Mouse (Mus musculus): ENCODE data around the gene Cblb. TPM values are rescaled to one million over a fixed set of nuclear protein-coding genes. Genes with fewer than 3 reads are reported as not detected.

Gene Cblb
- polyA plus RNA-seq, 1 experiment from 2014 or later = 7.7 TPM

GRCm38 (mm10) chr16:52040937-52041336, 9.9 kb downstream of the Cblb start:
- Histone ChIP-seq H3K4me1 (peaks cover 16% of the 10 kb centered on the region), H3K9me3 (replicated peaks) (no peaks in the 10 kb centered on the region), H3K27ac (replicated peaks) (no peak overlapping the region), H3K4me2 (no peak overlapping the region), H3K27me3 (replicated peaks) (no peaks in the 10 kb centered on the region), H3K4me3 (replicated peaks) (no peak overlapping the region), H3K9ac (replicated peaks) (no peak overlapping the region), H3K36me3 (no peaks in the 10 kb centered on the region)
- no peak for ATAC-seq (ENCODE audit: low FRiP score)
- WGBS = 86% methylated on average over 4 of the region's 4 CpGs

- Histone ChIP-seq H3K4me1 (peaks cover 11% of the 10 kb centered on the region), H3K27me3 (replicated peaks) (no peaks in the 10 kb centered on the region), H3K27ac (replicated peaks) (0 out of 2 replicates have a peak overlapping the region, but pooled peaks have one; percentile 6), H3K36me3 (peaks cover 6% of the 10 kb centered on the region; the same call in 1 of the 2 replicates), H3K4me3 (replicated peaks) (no peak overlapping the region), H3K9me3 (replicated peaks) (no peaks in the 10 kb centered on the region), H3K9ac (replicated peaks) (no peak overlapping the region), H3K4me2 (peak overlapping the region; percentile 33)
- WGBS = 27% methylated on average over 14 of the region's 14 CpGs
- peak; percentile 54 for ATAC-seq (ENCODE audit: low FRiP score)
Observed at GRCm38 (mm10) chr16:52042667-52043379, 11.8 kb downstream of the Cblb start.

GRCm38 (mm10) chr16:52043380-52044117, 12.5 kb downstream of the Cblb start:
- Histone ChIP-seq H3K4me3 (replicated peaks) (no peak overlapping the region), H3K36me3 (peaks cover 14% of the 10 kb centered on the region), H3K27me3 (replicated peaks) (no peaks in the 10 kb centered on the region), H3K9me3 (replicated peaks) (no peaks in the 10 kb centered on the region), H3K4me1 (peaks cover 11% of the 10 kb centered on the region), H3K4me2 (no peak overlapping the region), H3K27ac (replicated peaks) (no peak overlapping the region), H3K9ac (replicated peaks) (no peak overlapping the region)
- ATAC-seq (ENCODE audit: low FRiP score) = no peak
- WGBS = 54% methylated on average over 11 of the region's 11 CpGs

- no peak for ATAC-seq (ENCODE audit: low FRiP score)
- peaks cover 18% of the 10 kb centered on the region for H3K36me3 ChIP-seq
- H3K9ac ChIP-seq (replicated peaks) = no peak overlapping the region
- H3K4me2 ChIP-seq = no peak overlapping the region
- H3K4me3 ChIP-seq (replicated peaks) = no peak overlapping the region
- H3K27me3 ChIP-seq (replicated peaks) = no peaks in the 10 kb centered on the region
- no peak overlapping the region for H3K27ac ChIP-seq (replicated peaks)
- WGBS = 92% methylated on average over 7 of the region's 7 CpGs
- no peaks in the 10 kb centered on the region for H3K9me3 ChIP-seq (replicated peaks)
- peaks cover 8% of the 10 kb centered on the region for H3K4me1 ChIP-seq
Observed at GRCm38 (mm10) chr16:52044518-52044917, 13.5 kb downstream of the Cblb start.

- H3K27ac ChIP-seq (replicated peaks) = no peak overlapping the region
- H3K9ac ChIP-seq (replicated peaks) = no peak overlapping the region
- no peaks in the 10 kb centered on the region for H3K9me3 ChIP-seq (replicated peaks)
- no peaks in the 10 kb centered on the region for H3K27me3 ChIP-seq (replicated peaks)
- no peak for ATAC-seq (ENCODE audit: low FRiP score)
- peaks cover 8% of the 10 kb centered on the region for H3K4me1 ChIP-seq
- WGBS = 90% methylated on average over 4 of the region's 4 CpGs
- H3K4me3 ChIP-seq (replicated peaks) = no peak overlapping the region
- H3K36me3 ChIP-seq = peaks cover 18% of the 10 kb centered on the region
- H3K4me2 ChIP-seq = no peak overlapping the region
Observed at GRCm38 (mm10) chr16:52044985-52045384, 14.0 kb downstream of the Cblb start.

- no peaks in the 10 kb centered on the region for H3K9me3 ChIP-seq (replicated peaks)
- no peak overlapping the region for H3K4me2 ChIP-seq
- no peaks in the 10 kb centered on the region for H3K27me3 ChIP-seq (replicated peaks)
- WGBS = 97% methylated on average over 4 of the region's 4 CpGs
- peaks cover 8% of the 10 kb centered on the region for H3K4me1 ChIP-seq
- ATAC-seq (ENCODE audit: low FRiP score) = no peak
- no peak overlapping the region for H3K4me3 ChIP-seq (replicated peaks)
- no peak overlapping the region for H3K9ac ChIP-seq (replicated peaks)
- H3K36me3 ChIP-seq = peaks cover 18% of the 10 kb centered on the region
- H3K27ac ChIP-seq (replicated peaks) = no peak overlapping the region
Observed at GRCm38 (mm10) chr16:52046464-52046863, 15.4 kb downstream of the Cblb start.

- no peak overlapping the region for H3K4me2 ChIP-seq
- peaks cover 6% of the 10 kb centered on the region for H3K4me1 ChIP-seq
- H3K9ac ChIP-seq (replicated peaks) = no peak overlapping the region
- H3K27me3 ChIP-seq (replicated peaks) = no peaks in the 10 kb centered on the region
- no peak overlapping the region for H3K4me3 ChIP-seq (replicated peaks)
- WGBS = 91% methylated on average over 8 of the region's 8 CpGs
- ATAC-seq (ENCODE audit: low FRiP score) = no peak
- H3K36me3 ChIP-seq = peaks cover 18% of the 10 kb centered on the region
- no peak overlapping the region for H3K27ac ChIP-seq (replicated peaks)
- H3K9me3 ChIP-seq (replicated peaks) = no peaks in the 10 kb centered on the region
Observed at GRCm38 (mm10) chr16:52051106-52051505, 20.1 kb downstream of the Cblb start.

GRCm38 (mm10) chr16:52052734-52053133, 21.7 kb downstream of the Cblb start:
- ATAC-seq (ENCODE audit: low FRiP score) = peak; percentile 37; the same call in 1 of the 2 replicates
- H3K27ac ChIP-seq (replicated peaks) = no peak overlapping the region
- peaks cover 11% of the 10 kb centered on the region for H3K4me1 ChIP-seq
- no peaks in the 10 kb centered on the region for H3K27me3 ChIP-seq (replicated peaks)
- WGBS = 45% methylated on average over 5 of the region's 5 CpGs
- H3K9me3 ChIP-seq (replicated peaks) = no peaks in the 10 kb centered on the region
- H3K4me2 ChIP-seq = no peak overlapping the region
- H3K4me3 ChIP-seq (replicated peaks) = no peak overlapping the region
- no peak overlapping the region for H3K9ac ChIP-seq (replicated peaks)
- peaks cover 12% of the 10 kb centered on the region for H3K36me3 ChIP-seq

- WGBS = 89% methylated on average over 3 of the region's 3 CpGs
- ATAC-seq (ENCODE audit: low FRiP score) = no peak
- H3K4me2 ChIP-seq = no peak overlapping the region
- no peaks in the 10 kb centered on the region for H3K9me3 ChIP-seq (replicated peaks)
- no peak overlapping the region for H3K27ac ChIP-seq (replicated peaks)
- H3K4me3 ChIP-seq (replicated peaks) = no peak overlapping the region
- no peak overlapping the region for H3K9ac ChIP-seq (replicated peaks)
- H3K4me1 ChIP-seq = peaks cover 19% of the 10 kb centered on the region
- H3K27me3 ChIP-seq (replicated peaks) = no peaks in the 10 kb centered on the region
- no peaks in the 10 kb centered on the region for H3K36me3 ChIP-seq
Observed at GRCm38 (mm10) chr16:52055236-52055635, 24.2 kb downstream of the Cblb start.

GRCm38 (mm10) chr16:52056164-52056563, 25.1 kb downstream of the Cblb start:
- Histone ChIP-seq H3K4me1 (peaks cover 28% of the 10 kb centered on the region), H3K27ac (replicated peaks) (no peak overlapping the region; the same call in 1 of the 2 replicates), H3K9me3 (replicated peaks) (no peaks in the 10 kb centered on the region), H3K36me3 (no peaks in the 10 kb centered on the region), H3K27me3 (replicated peaks) (no peaks in the 10 kb centered on the region), H3K4me2 (no peak overlapping the region), H3K9ac (replicated peaks) (no peak overlapping the region), H3K4me3 (replicated peaks) (no peak overlapping the region)
- 70% methylated on average over 4 of the region's 4 CpGs for WGBS
- ATAC-seq (ENCODE audit: low FRiP score) = no peak

GRCm38 (mm10) chr16:52057335-52057734, 26.3 kb downstream of the Cblb start:
- no peaks in the 10 kb centered on the region for H3K36me3 ChIP-seq
- H3K9me3 ChIP-seq (replicated peaks) = no peaks in the 10 kb centered on the region
- H3K9ac ChIP-seq (replicated peaks) = no peak overlapping the region
- no peak overlapping the region for H3K4me3 ChIP-seq (replicated peaks)
- H3K4me1 ChIP-seq = peaks cover 34% of the 10 kb centered on the region
- no peak for ATAC-seq (ENCODE audit: low FRiP score)
- no peak overlapping the region for H3K4me2 ChIP-seq
- no peaks in the 10 kb centered on the region for H3K27me3 ChIP-seq (replicated peaks)
- no peak overlapping the region for H3K27ac ChIP-seq (replicated peaks)
- WGBS = 89% methylated on average over 2 of the region's 2 CpGs

- no peak for ATAC-seq (ENCODE audit: low FRiP score)
- Histone ChIP-seq H3K36me3 (no peaks in the 10 kb centered on the region), H3K4me1 (peaks cover 35% of the 10 kb centered on the region), H3K27me3 (replicated peaks) (no peaks in the 10 kb centered on the region), H3K9ac (replicated peaks) (no peak overlapping the region), H3K4me3 (replicated peaks) (no peak overlapping the region), H3K4me2 (no peak overlapping the region), H3K27ac (replicated peaks) (no peak overlapping the region), H3K9me3 (replicated peaks) (no peaks in the 10 kb centered on the region)
- WGBS = 79% methylated on average over 4 of the region's 4 CpGs
Observed at GRCm38 (mm10) chr16:52059535-52059934, 28.5 kb downstream of the Cblb start.

Data from neural tube, embryonic 15.5 days (tissue).